Mouse (Mus musculus) CD4-positive, CD25-positive, alpha-beta regulatory T cell, adult 4 months (primary cell): ENCODE data around the gene Celf2. TPM values are rescaled to one million over a fixed set of nuclear protein-coding genes. Genes with fewer than 3 reads are reported as not detected.
A peak's percentile ranks its signal among the peaks of the same experiment; 100 is the strongest.

Experiments
- ATAC-seq: one replicate; pipeline ENCODE4 v1.8.0; 2017
- polyA plus RNA-seq, 2 experiments: library from polyadenylated mRNA; unstranded; fragments of 100-300 nt; shearing (Covaris generic); gene quantifications; one replicate each; pipeline ENCODE4 v1.2.1; 2017

The Celf2 gene
- polyA plus RNA-seq, 2 experiments from 2014 or later = 207 to 227 TPM

- no peak for ATAC-seq
Measured at GRCm38 (mm10) chr2:6867297-6867696, 642.1 kb downstream of the Celf2 start.

GRCm38 (mm10) chr2:6865785-6866184 lies 643.6 kb downstream of the Celf2 start:
- ATAC-seq = no peak

GRCm38 (mm10) chr2:6850102-6850644 lies 659.2 kb downstream of the Celf2 start:
- ATAC-seq = no peak

- ATAC-seq = no peak
Measured at GRCm38 (mm10) chr2:6849388-6849787, 660.0 kb downstream of the Celf2 start.

- ATAC-seq = no peak
Measured at GRCm38 (mm10) chr2:6830021-6830420, 679.3 kb downstream of the Celf2 start.

- ATAC-seq = no peak
Measured at GRCm38 (mm10) chr2:6827583-6827982, 681.8 kb downstream of the Celf2 start.

GRCm38 (mm10) chr2:6823021-6823420 lies 686.3 kb downstream of the Celf2 start:
- ATAC-seq = no peak

- no peak for ATAC-seq
Measured at GRCm38 (mm10) chr2:6821593-6821992, 687.8 kb downstream of the Celf2 start.

GRCm38 (mm10) chr2:6815281-6815680 lies 694.1 kb downstream of the Celf2 start:
- no peak for ATAC-seq

GRCm38 (mm10) chr2:6808736-6809135 lies 700.6 kb downstream of the Celf2 start:
- ATAC-seq = no peak

GRCm38 (mm10) chr2:6796754-6797153 lies 712.6 kb downstream of the Celf2 start:
- ATAC-seq = no peak

GRCm38 (mm10) chr2:6795995-6796588 lies 713.3 kb downstream of the Celf2 start:
- ATAC-seq = no peak

- ATAC-seq = no peak
Measured at GRCm38 (mm10) chr2:6794858-6795257, 714.5 kb downstream of the Celf2 start.

- ATAC-seq = no peak
Measured at GRCm38 (mm10) chr2:6790876-6791275, 718.5 kb downstream of the Celf2 start.

GRCm38 (mm10) chr2:6786494-6787144 lies 722.7 kb downstream of the Celf2 start:
- ATAC-seq = peak; percentile 92

- ATAC-seq = no peak
Measured at GRCm38 (mm10) chr2:6770214-6770613, 739.1 kb downstream of the Celf2 start.

GRCm38 (mm10) chr2:6762381-6762780 lies 747.0 kb downstream of the Celf2 start:
- no peak for ATAC-seq

GRCm38 (mm10) chr2:6743173-6743572 lies 766.2 kb downstream of the Celf2 start:
- ATAC-seq = peak; percentile 82

GRCm38 (mm10) chr2:6739998-6740668 lies 769.2 kb downstream of the Celf2 start:
- ATAC-seq = no peak

- no peak for ATAC-seq
Measured at GRCm38 (mm10) chr2:6732026-6732425, 777.3 kb downstream of the Celf2 start.

- no peak for ATAC-seq
Measured at GRCm38 (mm10) chr2:6730860-6731259, 778.5 kb downstream of the Celf2 start.

- ATAC-seq = peak; percentile 52
Measured at GRCm38 (mm10) chr2:6729984-6730383, 779.4 kb downstream of the Celf2 start.

- ATAC-seq = no peak
Measured at GRCm38 (mm10) chr2:6728840-6729252, 780.5 kb downstream of the Celf2 start.

- no peak for ATAC-seq
Measured at GRCm38 (mm10) chr2:6727366-6727765, 782.0 kb downstream of the Celf2 start.
